Mouse (Mus musculus): ENCODE data around the gene Ralb. TPM values are rescaled to one million over a fixed set of nuclear protein-coding genes. Genes with fewer than 3 reads are reported as not detected.

The Ralb gene
- polyA plus RNA-seq, 1 experiment = 16.0 TPM

GRCm38 (mm10) chr1:119501881-119502280 is 2.7 kb downstream of the Ralb start:
- TF ChIP-seq CTCF (IDR thresholded peaks at IDR 0.05; ENCODE audit: control insufficient read depth, insufficient read depth, insufficient replicate concordance, low read depth, low read length) (no peak), POLR2A (IDR thresholded peaks at IDR 0.05; ENCODE audit: control insufficient read depth, low read depth, low read length) (no peak)
- Histone ChIP-seq H3K36me3 (ENCODE audit: control insufficient read depth, insufficient read depth, low read length) (no peaks in the 10 kb centered on the region), H3K27ac (ENCODE audit: control insufficient read depth, insufficient read depth, low read depth, low read length) (no peak overlapping the region), H3K4me3 (ENCODE audit: control insufficient read depth, low read depth, low read length) (no peak overlapping the region), H3K27me3 (ENCODE audit: control insufficient read depth, insufficient read depth, low read length) (no peaks in the 10 kb centered on the region), H3K4me1 (ENCODE audit: control insufficient read depth, insufficient read depth, low read length) (peaks cover 11% of the 10 kb centered on the region)

DNA sequence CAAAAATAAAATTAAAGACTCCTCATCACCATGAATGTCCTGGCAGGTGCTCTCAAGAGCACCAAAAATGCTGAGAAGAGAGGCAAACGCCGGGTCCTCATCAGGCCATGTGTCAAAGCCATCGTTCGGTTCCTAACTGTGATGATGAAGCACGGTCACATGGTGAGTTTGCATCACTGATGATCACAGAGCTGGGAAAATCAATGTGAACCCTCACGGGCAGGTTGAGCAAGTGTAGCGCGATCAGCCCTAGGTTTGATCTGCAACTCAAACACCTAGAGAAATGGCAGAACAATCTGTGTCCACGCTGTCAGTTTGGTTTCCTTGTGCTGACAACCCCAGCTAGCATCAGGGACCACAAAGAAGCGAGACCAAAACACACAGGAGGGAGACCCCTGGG is 5.1 kb downstream of the Ralb start:
- Histone ChIP-seq H3K4me1 (ENCODE audit: control insufficient read depth, insufficient read depth, low read length) (peaks cover 7% of the 10 kb centered on the region), H3K36me3 (ENCODE audit: control insufficient read depth, insufficient read depth, low read length) (no peaks in the 10 kb centered on the region), H3K27me3 (ENCODE audit: control insufficient read depth, insufficient read depth, low read length) (no peaks in the 10 kb centered on the region), H3K4me3 (ENCODE audit: control insufficient read depth, low read depth, low read length) (no peak overlapping the region), H3K27ac (ENCODE audit: control insufficient read depth, insufficient read depth, low read depth, low read length) (no peak overlapping the region)
- TF ChIP-seq CTCF (IDR thresholded peaks at IDR 0.05; ENCODE audit: control insufficient read depth, insufficient read depth, insufficient replicate concordance, low read depth, low read length) = no peak
- TF ChIP-seq POLR2A (IDR thresholded peaks at IDR 0.05; ENCODE audit: control insufficient read depth, low read depth, low read length) = no peak

GRCm38 (mm10) chr1:119498536-119499231 is 5.9 kb downstream of the Ralb start:
- H3K27me3 ChIP-seq (ENCODE audit: control insufficient read depth, insufficient read depth, low read length) = no peaks in the 10 kb centered on the region
- no peak overlapping the region for H3K4me3 ChIP-seq (ENCODE audit: control insufficient read depth, low read depth, low read length)
- no peak for TF ChIP-seq CTCF (IDR thresholded peaks at IDR 0.05; ENCODE audit: control insufficient read depth, insufficient read depth, insufficient replicate concordance, low read depth, low read length)
- no peak for TF ChIP-seq POLR2A (IDR thresholded peaks at IDR 0.05; ENCODE audit: control insufficient read depth, low read depth, low read length)
- H3K36me3 ChIP-seq (ENCODE audit: control insufficient read depth, insufficient read depth, low read length) = no peaks in the 10 kb centered on the region
- H3K27ac ChIP-seq (ENCODE audit: control insufficient read depth, insufficient read depth, low read depth, low read length) = no peak overlapping the region; the same call in 1 of the 2 replicates
- H3K4me1 ChIP-seq (ENCODE audit: control insufficient read depth, insufficient read depth, low read length) = 0 out of 2 replicates have a peak, but pooled peaks cover 2% of the 10 kb centered on the region

DNA sequence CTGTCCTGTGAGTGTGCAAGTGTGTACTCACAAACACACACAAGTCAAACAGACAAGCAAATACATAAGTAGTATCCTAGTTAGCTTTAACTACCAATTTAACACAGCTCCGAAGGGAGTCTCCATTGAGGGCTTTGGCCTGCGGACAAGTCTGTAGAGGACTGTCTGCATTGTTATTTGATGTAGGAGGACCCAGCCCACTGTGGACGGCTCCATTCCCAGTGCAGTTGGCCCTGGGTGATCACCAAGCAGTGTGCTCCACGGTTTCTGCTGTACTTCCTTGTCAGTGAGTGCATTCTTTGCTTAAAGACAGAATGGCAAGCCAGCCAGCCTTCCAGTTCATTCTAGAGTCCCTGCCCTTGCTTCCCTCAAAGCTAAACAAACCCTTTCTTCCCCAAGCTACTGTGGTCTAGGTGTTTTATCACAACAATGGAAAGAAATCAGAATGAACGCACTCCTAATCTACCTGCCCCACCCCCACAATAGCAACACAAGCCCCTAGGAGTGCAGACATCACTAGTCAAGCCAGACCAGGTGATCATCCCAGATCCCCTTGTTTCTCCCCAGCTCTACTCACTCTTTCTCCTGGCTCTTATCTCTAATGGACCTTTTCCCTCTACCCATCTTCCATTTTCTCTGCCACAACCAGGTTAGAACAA is 7.1 kb downstream of the Ralb start:
- H3K4me1 ChIP-seq (ENCODE audit: control insufficient read depth, insufficient read depth, low read length) = 0 out of 2 replicates have a peak, but pooled peaks cover 2% of the 10 kb centered on the region

GRCm38 (mm10) chr1:119495396-119495775 is 9.2 kb downstream of the Ralb start:
- Histone ChIP-seq H3K4me1 (ENCODE audit: control insufficient read depth, insufficient read depth, low read length) (peaks cover 5% of the 10 kb centered on the region), H3K36me3 (ENCODE audit: control insufficient read depth, insufficient read depth, low read length) (no peaks in the 10 kb centered on the region), H3K4me3 (ENCODE audit: control insufficient read depth, low read depth, low read length) (no peak overlapping the region), H3K27me3 (ENCODE audit: control insufficient read depth, insufficient read depth, low read length) (no peaks in the 10 kb centered on the region), H3K27ac (ENCODE audit: control insufficient read depth, insufficient read depth, low read depth, low read length) (peak overlapping the region; percentile 48)
- TF ChIP-seq CTCF (IDR thresholded peaks at IDR 0.05; ENCODE audit: control insufficient read depth, insufficient read depth, insufficient replicate concordance, low read depth, low read length) = no peak
- TF ChIP-seq POLR2A (IDR thresholded peaks at IDR 0.05; ENCODE audit: control insufficient read depth, low read depth, low read length) = no peak

More for the DNA sequence above, 7.1 kb downstream of the Ralb start:
- Histone ChIP-seq H3K27me3 (ENCODE audit: control insufficient read depth, insufficient read depth, low read length) (no peaks in the 10 kb centered on the region), H3K27ac (ENCODE audit: control insufficient read depth, insufficient read depth, low read depth, low read length) (no peak overlapping the region), H3K36me3 (ENCODE audit: control insufficient read depth, insufficient read depth, low read length) (no peaks in the 10 kb centered on the region), H3K4me3 (ENCODE audit: control insufficient read depth, low read depth, low read length) (no peak overlapping the region)
- TF ChIP-seq CTCF (IDR thresholded peaks at IDR 0.05; ENCODE audit: control insufficient read depth, insufficient read depth, insufficient replicate concordance, low read depth, low read length) = no peak
- TF ChIP-seq POLR2A (IDR thresholded peaks at IDR 0.05; ENCODE audit: control insufficient read depth, low read depth, low read length) = no peak

GRCm38 (mm10) chr1:119494712-119495395 is 9.7 kb downstream of the Ralb start:
- Histone ChIP-seq H3K36me3 (ENCODE audit: control insufficient read depth, insufficient read depth, low read length) (no peaks in the 10 kb centered on the region), H3K4me3 (ENCODE audit: control insufficient read depth, low read depth, low read length) (no peak overlapping the region), H3K27me3 (ENCODE audit: control insufficient read depth, insufficient read depth, low read length) (no peaks in the 10 kb centered on the region), H3K27ac (ENCODE audit: control insufficient read depth, insufficient read depth, low read depth, low read length) (peak overlapping the region; percentile 48), H3K4me1 (ENCODE audit: control insufficient read depth, insufficient read depth, low read length) (peaks cover 5% of the 10 kb centered on the region)
- TF ChIP-seq CTCF (IDR thresholded peaks at IDR 0.05; ENCODE audit: control insufficient read depth, insufficient read depth, insufficient replicate concordance, low read depth, low read length) (no peak), POLR2A (IDR thresholded peaks at IDR 0.05; ENCODE audit: control insufficient read depth, low read depth, low read length) (no peak)

Measured in testis, adult 2 months (tissue).